Mouse (Mus musculus) Patski (cell line): Measurements from ENCODE around the gene Slc37a4. TPM values are rescaled to one million over a fixed set of nuclear protein-coding genes. Genes with fewer than 3 reads are reported as not detected.
"Not testable (repeated sequence)": the region's sequence is repeated elsewhere in the genome, so short reads cannot be mapped to it uniquely, and the experiment has no call there.

Experiments
- ATAC-seq: fragments of 100-300 bp; one replicate; pipeline ENCODE4 v1.8.0; 2021
- CTCF ChIA-PET: fragments of 350-600 bp; sonication (Branson Sonifier 250); formaldehyde crosslinking; loops from one replicate; lab custom pipeline; 2022; ENCODE audit warnings: inconsistent platforms; lab: Charles Lee
- POLR2A ChIA-PET: fragments of 350-600 bp; sonication (Branson Sonifier 250); formaldehyde crosslinking; loops from one replicate; lab custom pipeline; 2022; ENCODE audit warnings: antibody characterized with exemption, inconsistent platforms; lab: Charles Lee
- DNase-seq: peaks from one replicate; pipeline ENCODE4 v3.0.0-alpha.2; 2011; ENCODE audit warnings: low read depth, low spot score
- H3K27me3 ChIP-seq: fragments of 371-371 bp; one replicate; pipeline ENCODE4 v1.5.1; 2021
- CTCF ChIP-seq: fragments of 100-300 bp; IDR thresholded peaks from one replicate; pipeline ENCODE4 v1.5.1; 2021
- in situ Hi-C: fragments of 300-500 bp; cut with MboI; formaldehyde crosslinking; loops from 3 replicates; pipeline ENCODE4 v1.11.1; 2018; ENCODE audit warnings: low pct_unique_long_range_greater_than_20kb, mixed read lengths
- polyA plus RNA-seq: library from polyadenylated mRNA; unstranded; gene quantifications from one replicate; pipeline ENCODE4 v1.2.3, GENCODE M21; 2021

The Slc37a4 gene
- polyA plus RNA-seq, 1 experiment from 2014 or later = 28.7 TPM

GRCm38 (mm10) chr9:44391466-44391865 lies 5.2 kb upstream of the Slc37a4 start:
- ChIA-PET CTCF (no interaction called here), POLR2A (interaction anchor here (0.6 kb wide), 1 partner anchor 472 kb away, joined by 5 read pairs; no protein-coding TSS in a partner anchor)
- no peaks in the 10 kb centered on the region for H3K27me3 ChIP-seq
- no peak for TF ChIP-seq CTCF
- in situ Hi-C loops = no loop called here
- DNase-seq (no peak), ATAC-seq (peak; percentile 44)

GRCm38 (mm10) chr9:44398087-44398486 lies 1.4 kb downstream of the Slc37a4 start:
- ATAC-seq = peak; percentile 29
- POLR2A ChIA-PET = interaction anchor here (0.6 to 3.4 kb wide), 5 partner anchors 9 to 204 kb away, joined by 3 to 15 read pairs (median 3); partner anchors contain the start of genes H2afx, Rps25 and Trappc4

GRCm38 (mm10) chr9:44398551-44398950 lies 1.9 kb downstream of the Slc37a4 start:
- in situ Hi-C loops = no loop called here
- POLR2A ChIA-PET = interaction anchor here (0.8 to 3.4 kb wide), 4 partner anchors 9 to 64 kb away, joined by 3 to 15 read pairs (median 4); partner anchors contain the start of genes H2afx, Rps25 and Trappc4

More at GRCm38 (mm10) chr9:44398087-44398486, 1.4 kb downstream of the Slc37a4 start:
- CTCF ChIA-PET = interaction anchor here (1.6 kb wide), 1 partner anchor 9 kb away, joined by 3 read pairs; the partner anchor contains the start of gene Trappc4
- peak; percentile 30 for DNase-seq
- in situ Hi-C loops = no loop called here
- TF ChIP-seq CTCF = no peak
- no peaks in the 10 kb centered on the region for H3K27me3 ChIP-seq

GRCm38 (mm10) chr9:44399114-44399794 lies 2.6 kb downstream of the Slc37a4 start:
- TF ChIP-seq CTCF = no peak
- in situ Hi-C loops = no loop called here
- DNase-seq (no peak), ATAC-seq (no peak)
- ChIA-PET CTCF (interaction anchor here (0.9 to 1.6 kb wide), 2 partner anchors 8 to 11 kb away, joined by 3 read pairs; partner anchors contain the start of gene Trappc4), POLR2A (interaction anchor here (1.0 to 3.4 kb wide), 3 partner anchors 8 to 65 kb away, joined by 4 to 15 read pairs (median 4); partner anchors contain the start of genes Ccdc84, H2afx, Rps25 and Trappc4)
- no peaks in the 10 kb centered on the region for H3K27me3 ChIP-seq

More at GRCm38 (mm10) chr9:44398551-44398950, 1.9 kb downstream of the Slc37a4 start:
- no peak for TF ChIP-seq CTCF
- DNase-seq = no peak
- no peak for ATAC-seq
- H3K27me3 ChIP-seq = no peaks in the 10 kb centered on the region
- CTCF ChIA-PET = interaction anchor here (1.6 kb wide), 1 partner anchor 9 kb away, joined by 3 read pairs; the partner anchor contains the start of gene Trappc4

GRCm38 (mm10) chr9:44399795-44400114 lies 3.1 kb downstream of the Slc37a4 start:
- in situ Hi-C loops = no loop called here
- ChIA-PET POLR2A (interaction anchor here (0.7 to 1.0 kb wide), 2 partner anchors 19 to 505 kb away, joined by 4 to 5 read pairs; partner anchors contain the start of gene Ccdc84), CTCF (interaction anchor here (0.9 kb wide), 1 partner anchor 11 kb away, joined by 3 read pairs; no protein-coding TSS in a partner anchor)
- no peak for TF ChIP-seq CTCF
- ATAC-seq (no peak), DNase-seq (no peak)
- no peaks in the 10 kb centered on the region for H3K27me3 ChIP-seq

- no peak for ATAC-seq
- no peak for DNase-seq
- ChIA-PET CTCF (interaction anchor here (1.0 kb wide), 1 partner anchor 40 kb away, joined by 3 read pairs; the partner anchor contains the start of gene Vps11), POLR2A (interaction anchor here (1.5 kb wide), 1 partner anchor 10 kb away, joined by 3 read pairs; no protein-coding TSS in a partner anchor)
- no peak for TF ChIP-seq CTCF
- in situ Hi-C loops = no loop called here
- H3K27me3 ChIP-seq = no peaks in the 10 kb centered on the region
Measured at GRCm38 (mm10) chr9:44401081-44401480, 4.4 kb downstream of the Slc37a4 start.

GRCm38 (mm10) chr9:44405011-44405410 lies 8.4 kb downstream of the Slc37a4 start:
- ATAC-seq (no peak), DNase-seq (no peak)
- POLR2A ChIA-PET = no interaction called here
- CTCF ChIA-PET = no interaction called here
- in situ Hi-C loops = no loop called here
- no peak for TF ChIP-seq CTCF
- no peaks in the 10 kb centered on the region for H3K27me3 ChIP-seq

GRCm38 (mm10) chr9:44406906-44407751 lies 10.5 kb downstream of the Slc37a4 start, which contains the start of the genes Rps25 and Trappc4:
Gene Rps25, plus strand, starts transcription at chr9:44407139.
Gene Trappc4, minus strand, starts transcription at chr9:44407600.
- DNase-seq (peak; percentile 74), ATAC-seq (peak; percentile 90)
- POLR2A ChIA-PET = interaction anchor here (2.9 kb wide), 2 partner anchors 9 to 11 kb away, joined by 11 to 15 read pairs; partner anchors contain the start of genes Ccdc84 and Slc37a4
- in situ Hi-C loops = no loop called here
- no peak for TF ChIP-seq CTCF
- no peaks in the 10 kb centered on the region for H3K27me3 ChIP-seq
- CTCF ChIA-PET = interaction anchor here (0.6 to 2.8 kb wide), 3 partner anchors 8 to 46 kb away, joined by 3 to 9 read pairs (median 3); partner anchors contain the start of genes Ccdc84 and Vps11

- in situ Hi-C loops = no loop called here
Measured at GRCm38 (mm10) chr9:44407752-44408097, 11.1 kb downstream of the Slc37a4 start.

GRCm38 (mm10) chr9:44408693-44409092 lies 12.0 kb downstream of the Slc37a4 start:
- DNase-seq, in situ Hi-C loops: not testable (repeated sequence)
- POLR2A ChIA-PET = interaction anchor here (1.0 to 2.9 kb wide), 3 partner anchors 9 to 30 kb away, joined by 3 to 15 read pairs (median 11); partner anchors contain the start of genes Ccdc84 and Slc37a4

More at GRCm38 (mm10) chr9:44407752-44408097, 11.1 kb downstream of the Slc37a4 start:
- no peak for DNase-seq
- TF ChIP-seq CTCF = no peak
- POLR2A ChIA-PET = interaction anchor here (1.0 to 2.9 kb wide), 3 partner anchors 10 to 29 kb away, joined by 3 to 15 read pairs (median 11); partner anchors contain the start of genes Ccdc84 and Slc37a4
- ATAC-seq = no peak
- CTCF ChIA-PET = interaction anchor here (1.0 to 2.8 kb wide), 2 partner anchors 9 to 11 kb away, joined by 3 to 9 read pairs; partner anchors contain the start of gene Ccdc84
- H3K27me3 ChIP-seq = no peaks in the 10 kb centered on the region

More at GRCm38 (mm10) chr9:44408693-44409092, 12.0 kb downstream of the Slc37a4 start:
- not testable (repeated sequence) for ATAC-seq, H3K27me3 ChIP-seq
- CTCF ChIA-PET = interaction anchor here (2.8 kb wide), 1 partner anchor 10 kb away, joined by 9 read pairs; the partner anchor contains the start of gene Ccdc84
